Mouse (Mus musculus): Measurements from ENCODE around the gene Enpp6. TPM values are rescaled to one million over a fixed set of nuclear protein-coding genes. Genes with fewer than 3 reads are reported as not detected.
"Not testable (repeated sequence)": the region's sequence is repeated elsewhere in the genome, so short reads cannot be mapped to it uniquely, and the experiment has no call there.

Enpp6 gene
- total RNA-seq, 2 experiments from 2014 or later, result 4.2 to 4.3 TPM

GRCm38 (mm10) chr8:46991081-46991480 is 4.4 kb downstream of the Enpp6 start:
- intact Hi-C loops (cut with DNase I), result no loop called here
- no peak for DNase-seq

GRCm38 (mm10) chr8:46992579-46992978 is 5.9 kb downstream of the Enpp6 start:
- intact Hi-C loops (cut with DNase I), result no loop called here
- no peak for DNase-seq

DNA sequence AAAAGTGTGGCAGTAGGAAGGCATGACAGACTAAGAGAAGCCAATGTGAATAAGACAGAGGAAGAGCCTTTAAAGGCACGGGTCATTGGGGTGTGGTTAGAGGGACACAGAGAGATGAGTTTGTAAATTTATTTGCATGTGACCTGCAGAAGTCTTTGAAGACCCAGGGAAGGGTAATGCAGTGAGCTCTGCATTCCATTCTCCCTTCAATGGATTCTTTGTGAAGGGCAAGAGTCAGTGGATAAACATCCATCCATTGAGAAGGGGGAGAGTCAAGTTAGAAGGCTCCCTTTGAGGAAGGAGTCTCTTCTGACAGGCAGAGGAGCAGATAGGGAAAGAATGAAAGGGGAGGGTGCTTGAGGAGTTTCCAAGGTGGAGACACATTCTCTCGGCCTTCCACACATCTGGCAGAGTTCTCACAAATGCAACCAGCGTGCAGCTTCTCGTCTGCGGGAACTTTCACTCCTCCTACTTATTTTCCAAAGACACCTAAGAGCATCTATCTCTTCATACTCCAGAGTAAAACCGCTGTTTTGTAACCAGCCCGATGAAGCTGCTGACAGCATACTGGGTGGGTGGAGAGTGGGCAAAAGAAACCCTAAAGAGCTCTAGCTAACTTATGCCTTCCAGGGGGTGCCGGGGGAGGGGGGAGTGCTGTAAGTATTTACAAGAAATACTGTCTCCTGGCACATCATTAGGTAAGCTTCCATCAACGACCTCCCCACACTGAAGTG is 9.4 kb downstream of the Enpp6 start:
- DNase-seq, result no peak
- intact Hi-C loops (cut with DNase I), result no loop called here

DNA sequence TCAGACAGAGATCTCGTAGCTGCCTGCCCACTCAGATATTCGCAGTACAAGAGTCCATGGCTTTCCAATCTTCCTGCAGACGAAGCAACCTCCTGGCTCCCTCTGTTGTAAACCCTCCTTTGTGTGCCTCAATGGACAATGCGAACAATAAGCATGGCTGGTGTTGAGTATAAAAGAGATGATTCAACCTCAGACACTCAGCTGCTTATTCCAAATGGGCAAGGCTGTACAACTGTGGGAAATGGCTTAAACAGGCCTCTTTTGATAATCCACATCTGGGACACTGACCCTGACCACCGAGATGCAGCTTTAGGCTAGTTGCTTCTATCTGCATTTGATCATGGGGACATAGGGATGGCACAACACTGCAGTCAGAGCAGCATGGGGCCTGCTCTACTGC is 19.0 kb downstream of the Enpp6 start:
- intact Hi-C loops (cut with DNase I), result no loop called here
- DNase-seq, result no peak

GRCm38 (mm10) chr8:47006785-47007184 is 20.1 kb downstream of the Enpp6 start:
- no peak for DNase-seq
- intact Hi-C loops (cut with DNase I), result no loop called here

DNA sequence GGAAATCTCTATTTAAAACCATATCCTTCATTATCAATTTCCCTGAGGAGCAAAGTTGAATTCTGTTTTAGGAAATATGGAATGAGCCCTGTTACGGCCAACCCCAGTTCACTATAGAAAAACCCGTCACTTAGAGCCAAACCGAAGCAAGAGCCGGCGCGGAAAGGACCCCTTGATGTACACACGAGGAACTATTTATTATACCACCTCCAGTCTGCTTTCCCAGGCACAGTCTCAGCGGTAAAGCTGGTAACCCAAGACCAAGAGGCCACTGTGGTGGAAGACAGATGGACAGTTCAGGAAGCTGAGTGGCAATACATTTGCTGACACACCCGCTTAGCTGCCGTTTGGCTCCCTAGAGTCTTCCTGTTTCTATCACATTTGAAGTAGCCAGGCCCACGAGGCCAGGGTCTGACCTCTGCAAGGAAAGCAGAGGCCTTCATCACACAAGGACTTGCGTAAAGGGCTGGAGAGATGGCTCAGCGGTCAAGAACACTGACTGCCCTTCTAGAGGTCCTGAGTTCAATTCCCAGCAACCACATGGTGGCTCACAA is 21.6 kb downstream of the Enpp6 start:
- intact Hi-C loops (cut with DNase I), result no loop called here
- DNase-seq, result no peak

DNA sequence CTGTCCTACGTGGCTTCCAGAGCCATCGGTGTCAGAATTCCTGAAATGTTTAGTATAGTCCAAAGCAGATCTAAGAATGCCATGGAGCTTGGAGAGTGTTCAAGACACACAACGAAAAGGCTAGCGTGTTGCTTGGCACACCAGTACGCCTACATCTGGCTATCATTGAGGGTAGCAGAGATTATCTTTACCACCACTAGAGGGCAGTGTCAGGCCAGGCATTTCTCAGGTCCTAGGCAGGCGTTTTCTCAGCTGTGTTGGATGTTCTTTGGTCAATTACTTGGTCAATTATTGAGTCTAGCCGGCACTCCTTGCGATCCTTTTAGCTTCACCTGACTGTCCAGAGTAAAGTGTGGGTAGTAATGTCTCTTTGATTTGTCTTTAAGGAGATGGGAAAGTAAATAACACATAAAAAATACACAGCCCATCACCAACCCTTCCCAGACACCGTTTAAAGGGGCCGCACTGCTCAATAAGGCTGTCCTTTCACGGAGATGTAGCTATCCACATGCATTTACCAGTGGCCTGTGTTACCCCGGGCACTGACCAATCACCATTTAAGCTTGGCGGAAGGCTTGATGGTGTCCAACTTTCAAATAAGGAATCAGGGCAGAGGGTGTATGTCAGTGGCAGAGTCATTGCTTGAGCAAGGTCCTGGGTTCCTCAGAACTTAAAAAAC is 29.7 kb downstream of the Enpp6 start:
- DNase-seq, result peak; percentile 67 to 74
- intact Hi-C loops (cut with DNase I), result loop anchor here (1.0 to 10.0 kb wide), 3 partner anchors 355 to 676 kb away; no protein-coding TSS in a partner anchor

DNA sequence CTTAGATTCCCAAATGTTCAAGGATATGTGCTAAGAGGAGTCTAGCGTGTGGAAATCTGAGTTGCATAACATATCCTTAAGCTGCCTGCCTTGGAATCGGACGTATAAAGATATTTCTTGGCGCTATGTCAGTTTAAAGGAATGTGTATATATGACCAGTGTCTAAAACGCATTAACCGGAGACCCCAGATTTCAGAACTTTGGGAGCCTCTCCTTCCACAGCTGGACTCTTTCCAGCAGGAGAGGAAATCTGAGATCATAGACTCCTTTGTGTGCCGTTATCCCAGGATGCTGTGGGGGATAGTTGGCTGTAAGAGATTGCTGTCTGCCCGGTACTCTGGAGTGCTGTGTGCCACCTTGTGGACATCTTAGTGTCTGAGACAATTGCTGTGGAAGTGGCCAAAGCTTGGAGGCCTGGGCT is 34.5 kb downstream of the Enpp6 start:
- intact Hi-C loops (cut with DNase I), result no loop called here
- no peak for DNase-seq

GRCm38 (mm10) chr8:47024612-47025011 is 37.9 kb downstream of the Enpp6 start:
- intact Hi-C loops (cut with DNase I), result no loop called here
- no peak for DNase-seq

DNA sequence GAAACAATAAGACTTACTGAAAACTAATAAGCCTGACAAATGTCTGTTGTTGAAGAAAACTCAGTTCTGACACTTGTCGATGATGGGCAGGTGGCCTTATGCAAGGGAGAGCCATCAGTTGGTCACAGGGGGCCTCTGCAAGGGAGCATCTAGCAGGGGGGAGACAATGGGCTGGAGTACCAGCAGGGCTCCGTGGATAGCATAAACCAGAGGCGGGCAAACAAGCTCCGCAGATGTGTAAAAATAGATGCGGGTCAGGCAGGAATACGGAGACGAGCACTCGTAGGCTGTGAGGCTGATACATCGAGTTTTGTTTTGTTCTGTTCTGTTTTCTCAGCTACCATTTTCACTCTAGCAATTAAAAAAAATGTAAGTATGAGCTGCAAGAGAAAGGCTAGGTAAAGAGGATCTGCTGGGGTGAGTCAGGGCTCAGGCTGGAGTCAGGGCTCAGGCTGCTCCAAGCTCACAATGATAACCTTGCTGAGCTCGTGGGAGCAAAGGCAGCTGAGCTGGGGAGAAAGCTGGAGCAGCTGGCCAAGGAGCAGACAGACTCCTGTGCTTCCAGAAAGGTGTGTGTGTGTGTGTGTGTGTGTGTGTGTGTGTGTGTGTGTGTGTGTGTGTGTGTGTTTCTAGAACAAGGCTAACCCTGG is 40.3 kb downstream of the Enpp6 start:
- no peak for DNase-seq
- intact Hi-C loops (cut with DNase I), result no loop called here

DNA sequence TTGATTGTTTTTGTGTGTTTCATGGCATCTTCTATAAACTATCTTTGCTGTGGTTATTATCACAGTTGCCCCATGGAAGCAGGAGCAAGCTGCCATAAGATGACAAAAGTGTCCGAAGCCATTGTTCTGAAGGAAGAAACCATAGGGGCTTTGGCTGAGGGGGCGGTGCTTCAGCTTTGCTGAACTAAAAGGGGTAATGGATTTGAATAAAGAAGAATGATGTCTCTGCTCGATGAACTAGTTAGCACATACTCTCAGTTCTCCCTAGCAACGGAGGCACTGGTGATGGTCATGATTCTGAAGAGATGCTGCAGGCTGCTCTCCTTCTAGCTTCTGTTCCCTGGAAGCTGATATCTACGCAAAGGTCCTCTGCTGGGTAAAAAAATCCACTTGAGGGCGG is 41.8 kb downstream of the Enpp6 start:
- intact Hi-C loops (cut with DNase I), result no loop called here
- DNase-seq, result no peak

- DNase-seq, result no peak
- intact Hi-C loops (cut with DNase I), result no loop called here
Measured at GRCm38 (mm10) chr8:47030321-47030720, 43.6 kb downstream of the Enpp6 start.

- intact Hi-C loops (cut with DNase I), result no loop called here
- no peak for DNase-seq
Measured at GRCm38 (mm10) chr8:47032081-47032480, 45.4 kb downstream of the Enpp6 start.

- no peak for DNase-seq
- intact Hi-C loops (cut with DNase I), result no loop called here
Measured at GRCm38 (mm10) chr8:47033976-47034375, 47.3 kb downstream of the Enpp6 start.

DNA sequence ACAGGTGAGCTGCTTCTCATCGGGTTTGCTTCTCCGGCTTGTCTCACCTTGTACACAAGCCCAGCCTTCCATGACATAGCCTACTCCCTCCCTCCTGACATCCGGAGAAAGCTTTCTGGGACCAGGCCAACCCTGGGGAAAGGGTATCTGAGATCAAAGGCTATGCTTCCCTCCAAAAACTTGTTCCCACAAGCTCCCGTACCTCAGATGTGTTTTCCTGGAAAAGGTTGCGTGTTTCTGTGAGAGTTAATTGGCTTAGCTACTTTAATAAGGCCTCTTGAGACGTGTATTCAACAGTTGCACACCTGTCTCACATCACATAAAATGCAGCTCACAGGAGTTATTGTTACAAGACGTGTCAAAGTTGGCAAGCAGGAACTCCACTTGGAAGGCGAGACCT is 49.8 kb downstream of the Enpp6 start:
- no peak for DNase-seq
- intact Hi-C loops (cut with DNase I), result no loop called here

- intact Hi-C loops (cut with DNase I), result no loop called here
- DNase-seq, result no peak
Measured at GRCm38 (mm10) chr8:47037405-47037804, 50.7 kb downstream of the Enpp6 start.

GRCm38 (mm10) chr8:47040215-47040614 is 53.5 kb downstream of the Enpp6 start:
- intact Hi-C loops (cut with DNase I); DNase-seq: not testable (repeated sequence)

GRCm38 (mm10) chr8:47046340-47046739 is 59.7 kb downstream of the Enpp6 start:
- intact Hi-C loops (cut with DNase I), result no loop called here
- no peak for DNase-seq

DNA sequence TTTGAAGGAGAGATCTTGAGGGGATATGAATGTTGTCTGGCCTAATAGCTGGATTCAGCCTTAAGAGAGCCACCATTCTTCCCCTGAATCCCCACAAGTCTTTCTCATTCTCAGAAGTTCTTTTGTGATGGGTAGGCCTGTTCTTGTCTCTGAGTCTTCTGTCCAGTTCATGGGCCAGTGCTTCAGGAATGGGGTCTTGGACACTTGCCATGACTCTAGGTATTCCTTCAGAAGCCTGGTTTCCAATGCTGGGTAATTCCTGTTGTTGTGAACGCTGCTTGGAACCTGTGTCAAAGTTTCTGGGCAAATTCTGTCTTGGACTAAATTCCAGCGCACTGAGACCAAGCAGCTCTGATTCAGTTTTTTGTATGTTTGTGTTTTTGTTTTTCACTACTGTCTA is 60.5 kb downstream of the Enpp6 start:
- DNase-seq, result no peak

DNA sequence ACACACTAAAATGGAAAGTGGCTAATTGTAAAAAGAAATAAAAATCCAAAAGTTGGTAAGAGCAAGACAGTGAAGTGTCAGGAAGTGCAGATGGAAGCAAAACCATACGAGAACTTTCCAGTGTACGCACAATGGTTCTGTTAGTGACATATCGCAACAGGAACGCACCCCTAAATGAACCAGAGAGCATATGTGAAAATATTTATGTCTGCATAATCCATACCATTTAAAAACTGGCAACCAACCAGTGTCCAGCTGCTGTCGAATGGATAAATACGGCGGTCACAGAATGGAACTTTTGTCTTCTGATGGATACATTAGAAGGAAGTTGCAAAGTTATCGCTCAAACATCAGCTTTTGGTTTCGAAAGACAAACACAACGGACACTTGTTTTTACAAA is 61.9 kb downstream of the Enpp6 start:
- no peak for DNase-seq
- intact Hi-C loops (cut with DNase I), result no loop called here

More for the DNA sequence above, 60.5 kb downstream of the Enpp6 start:
- intact Hi-C loops (cut with DNase I), result no loop called here

DNA sequence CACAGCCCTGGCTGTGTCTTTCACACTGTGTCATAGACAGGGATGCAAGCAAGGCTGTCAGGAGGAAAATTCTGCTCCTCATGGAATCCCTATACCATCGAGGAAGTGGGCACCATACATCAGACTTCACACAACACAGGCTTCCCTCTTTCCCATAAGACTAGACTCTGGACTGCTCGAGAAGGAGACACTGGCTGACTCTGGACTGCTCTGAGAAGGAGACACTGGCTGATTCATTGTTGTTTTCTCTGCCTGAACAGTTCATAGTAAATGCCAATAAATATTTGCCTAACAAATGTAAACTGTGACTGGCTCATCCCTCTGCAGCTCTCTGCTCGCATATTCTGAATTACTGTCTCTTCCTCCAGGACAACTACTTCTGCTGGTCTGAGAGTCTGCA is 66.0 kb downstream of the Enpp6 start:
- intact Hi-C loops (cut with DNase I), result no loop called here
- DNase-seq, result no peak

Measured in heart, postnatal 36 days (tissue).